Mouse (Mus musculus) midbrain, embryonic 10.5 days (tissue): ENCODE data around the gene Prkca. TPM values are rescaled to one million over a fixed set of nuclear protein-coding genes. Genes with fewer than 3 reads are reported as not detected.
A peak's percentile ranks its signal among the peaks of the same experiment; 100 is the strongest.

Experiments used
- DNase-seq: peaks from one replicate; pipeline ENCODE4 v3.0.0-alpha.2; 2017; ENCODE audit warnings: low spot score
- H3K27ac ChIP-seq: fragments of 300-500 bp; sonication (generic); replicated peaks from 2 replicates; pipeline ENCODE4 v1.5.1; 2016; ENCODE audit warnings: mild to moderate bottlenecking
- H3K27me3 ChIP-seq: fragments of 300-500 bp; sonication (generic); 2 replicates; pipeline ENCODE4 v1.6.1; 2016; ENCODE audit warnings: low read depth, mild to moderate bottlenecking; ENCODE audit not compliant: poor library complexity, severe bottlenecking
- H3K36me3 ChIP-seq: fragments of 300-500 bp; sonication (generic); 2 replicates; pipeline ENCODE4 v1.6.1; 2016; ENCODE audit warnings: mild to moderate bottlenecking, moderate library complexity
- H3K4me1 ChIP-seq: fragments of 300-500 bp; sonication (generic); 2 replicates; pipeline ENCODE4 v1.6.1; 2016
- H3K4me3 ChIP-seq: fragments of 300-500 bp; sonication (generic); 2 replicates; pipeline ENCODE4 v1.5.1; 2016; ENCODE audit warnings: mild to moderate bottlenecking, moderate library complexity
- H3K9me3 ChIP-seq: fragments of 300-500 bp; sonication (generic); replicated peaks from 2 replicates; pipeline ENCODE4 v1.6.1; 2016; ENCODE audit warnings: mild to moderate bottlenecking
- WGBS: fragments of 180-500 bp; shearing (Covaris S2); methylation state at CpG from one replicate; pipeline ENCODE4 v1.1.7; 2016; 5-methylcytosine and 5-hydroxymethylcytosine counted together
- polyA plus RNA-seq: library from polyadenylated mRNA; unstranded; fragments of >200 nt; fragmentation: Nextera tagmentation; extraction: Ambion mirVana; gene quantifications from 2 replicates; pipeline ENCODE4 v1.2.1, GENCODE M21; 2016

Gene Prkca
- polyA plus RNA-seq, 1 experiment from 2014 or later = 2.5 TPM

DNA sequence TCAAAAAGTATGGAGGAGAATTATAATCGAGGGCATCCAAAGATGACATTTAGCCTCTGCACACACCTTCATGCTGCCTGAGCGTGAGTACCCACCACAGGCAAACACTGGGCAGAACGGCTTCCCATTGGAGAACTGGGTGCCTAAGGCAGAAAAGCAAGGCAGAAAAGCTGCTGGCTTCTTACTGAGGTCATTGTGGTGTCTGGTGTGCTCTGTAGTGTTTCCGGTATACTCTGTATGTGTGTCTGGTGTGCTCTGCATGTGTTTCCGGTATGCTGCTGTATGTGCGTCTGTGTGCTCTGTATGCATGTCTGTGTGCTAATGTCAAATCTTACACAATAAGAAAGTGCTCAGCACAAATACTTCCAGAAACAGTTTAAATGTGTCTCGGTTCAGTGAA, 127.7 kb downstream of the Prkca start:
- Histone ChIP-seq H3K4me3 (no peak overlapping the region), H3K4me1 (peaks cover 15% of the 10 kb centered on the region), H3K27ac (0 out of 2 replicates have a peak overlapping the region, but pooled peaks have one; percentile 28), H3K27me3 (peaks cover 11% of the 10 kb centered on the region; the same call in 1 of the 2 replicates), H3K9me3 (no peaks in the 10 kb centered on the region), H3K36me3 (no peaks in the 10 kb centered on the region)
- no peak for DNase-seq
- 85% methylated on average over 7 of the region's 7 CpGs for WGBS

DNA sequence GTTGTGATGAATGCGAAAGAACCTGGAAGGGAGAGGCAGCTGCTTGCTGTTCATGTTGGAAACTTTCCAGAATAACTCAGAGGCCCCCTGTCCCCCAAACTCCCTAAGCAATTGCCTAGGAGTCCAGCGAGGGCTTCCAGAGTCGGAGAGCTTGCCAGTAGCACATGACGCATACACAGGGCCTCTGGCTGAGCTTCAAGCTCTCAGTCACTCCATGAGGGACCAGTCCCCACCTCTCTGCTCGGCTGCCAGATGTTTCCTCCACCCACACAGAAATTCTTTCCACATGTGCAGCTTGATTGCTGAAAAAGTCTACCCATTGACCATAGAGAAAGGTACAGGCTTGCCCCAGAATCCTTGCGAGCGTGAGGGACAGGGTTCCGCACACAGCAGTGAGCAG, 128.3 kb downstream of the Prkca start:
- DNase-seq = no peak
- peaks cover 9% of the 10 kb centered on the region; the same call in 1 of the 2 replicates for H3K27me3 ChIP-seq
- 79% methylated on average over 8 of the region's 8 CpGs for whole genome bisulfite sequencing

DNA sequence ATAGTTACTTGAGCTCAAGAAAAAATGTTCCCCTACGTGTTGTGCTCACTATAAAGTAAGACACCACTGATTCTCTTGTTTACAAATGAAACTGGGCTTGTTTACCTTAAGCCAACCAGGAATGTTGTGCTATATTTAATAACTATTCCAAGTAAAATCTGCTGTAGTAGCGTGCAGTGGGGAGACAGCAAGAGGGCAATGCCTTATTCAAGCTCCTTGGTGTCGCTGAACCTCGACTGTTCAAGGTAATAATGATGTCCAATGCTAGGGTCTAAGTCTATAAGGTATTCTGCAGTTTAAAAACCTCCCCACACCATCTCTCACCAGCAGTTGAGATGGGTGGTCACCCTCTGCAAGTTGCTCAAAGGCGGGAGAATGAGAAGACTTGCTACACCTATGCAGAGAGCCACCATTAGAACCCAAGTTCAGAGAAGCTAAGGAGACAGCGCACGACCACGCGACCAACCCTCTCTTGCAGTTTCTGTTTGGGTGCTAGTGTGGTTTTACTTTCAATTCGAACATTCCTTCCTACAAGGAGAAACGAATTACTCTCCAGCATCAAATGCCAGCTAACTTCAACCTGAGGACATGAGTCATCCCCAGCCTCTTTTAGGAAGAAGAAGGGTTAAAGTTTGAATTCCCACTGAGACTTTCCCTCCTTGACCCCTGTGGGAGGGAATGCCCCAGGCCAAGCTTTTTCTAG, 129.1 kb downstream of the Prkca start:
- Histone ChIP-seq H3K36me3 (no peaks in the 10 kb centered on the region), H3K9me3 (no peaks in the 10 kb centered on the region), H3K4me3 (no peak overlapping the region), H3K27me3 (peaks cover 9% of the 10 kb centered on the region; the same call in 1 of the 2 replicates), H3K27ac (no peak overlapping the region), H3K4me1 (peaks cover 15% of the 10 kb centered on the region)
- no peak for DNase-seq
- 83% methylated on average over 11 of the region's 11 CpGs for WGBS

More for the DNA sequence above, 128.3 kb downstream of the Prkca start:
- Histone ChIP-seq H3K36me3 (no peaks in the 10 kb centered on the region), H3K4me3 (no peak overlapping the region), H3K27ac (no peak overlapping the region), H3K4me1 (peaks cover 15% of the 10 kb centered on the region), H3K9me3 (no peaks in the 10 kb centered on the region)

DNA sequence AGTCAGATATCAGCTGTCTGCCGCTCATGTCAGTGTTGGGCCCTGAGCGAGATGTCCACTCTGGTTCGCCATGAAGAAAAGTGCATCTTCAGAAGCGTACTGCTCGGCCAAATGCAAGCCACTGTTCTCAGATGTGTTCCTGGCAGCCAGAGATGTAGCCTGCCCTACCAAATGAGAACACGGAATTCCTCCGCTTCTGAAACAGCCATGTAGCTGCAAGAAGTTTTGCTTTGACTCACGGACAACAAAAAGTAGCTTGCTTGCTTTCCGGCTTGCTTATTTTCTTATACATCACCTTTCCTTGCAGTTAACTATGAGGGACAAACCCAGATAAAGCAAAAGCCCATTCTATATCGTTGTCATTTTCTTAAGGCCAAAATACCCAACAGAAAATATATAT, 129.9 kb downstream of the Prkca start:
- DNase-seq = no peak
- Histone ChIP-seq H3K36me3 (no peaks in the 10 kb centered on the region), H3K27ac (no peak overlapping the region), H3K4me1 (peaks cover 15% of the 10 kb centered on the region), H3K4me3 (no peak overlapping the region), H3K27me3 (peaks cover 9% of the 10 kb centered on the region; the same call in 1 of the 2 replicates), H3K9me3 (no peaks in the 10 kb centered on the region)
- whole genome bisulfite sequencing = 95% methylated on average over 10 of the region's 10 CpGs

DNA sequence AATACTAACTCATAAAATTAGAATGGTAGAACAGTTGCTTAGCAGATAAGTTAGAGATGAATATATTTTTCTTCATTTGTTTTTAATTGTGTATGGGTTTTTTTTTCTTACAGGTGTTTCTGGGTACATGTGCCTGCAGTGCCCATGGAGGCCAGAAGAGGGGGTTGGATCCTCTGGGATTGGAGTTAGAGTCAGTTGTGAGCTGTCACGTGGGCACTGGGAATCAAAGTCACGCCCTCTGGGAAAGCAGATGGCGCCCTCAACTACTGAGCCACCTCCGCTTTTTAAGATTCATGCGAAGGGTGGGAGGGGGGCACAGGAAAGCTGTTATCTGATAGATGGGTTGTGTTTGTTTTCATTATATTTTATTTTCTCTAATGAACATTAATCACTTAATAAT, 131.1 kb downstream of the Prkca start:
- Histone ChIP-seq H3K4me1 (peaks cover 15% of the 10 kb centered on the region), H3K36me3 (no peaks in the 10 kb centered on the region), H3K27me3 (peaks cover 9% of the 10 kb centered on the region; the same call in 1 of the 2 replicates), H3K9me3 (no peaks in the 10 kb centered on the region), H3K27ac (no peak overlapping the region), H3K4me3 (no peak overlapping the region)
- WGBS = 94% methylated on average over 5 of the region's 5 CpGs
- no peak for DNase-seq

DNA sequence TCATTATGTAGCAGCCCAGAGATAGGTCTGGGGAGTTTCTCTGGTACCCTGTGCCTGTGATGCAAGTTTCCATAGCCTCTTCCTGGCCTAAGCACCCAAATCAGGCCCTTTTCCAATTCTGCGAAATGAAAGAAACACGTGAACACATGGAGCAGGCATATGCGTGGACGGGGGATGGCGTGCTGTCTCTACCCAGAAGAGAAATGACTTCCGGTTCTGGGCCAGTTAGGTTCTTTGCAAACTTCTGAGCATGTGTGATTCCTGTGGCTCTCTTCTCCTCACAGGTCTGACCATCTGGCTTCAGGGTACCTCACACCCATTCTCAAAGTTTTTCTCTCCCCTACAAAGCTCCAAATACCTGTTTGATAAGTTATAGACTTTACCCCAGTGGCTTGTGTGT, 131.7 kb downstream of the Prkca start:
- Histone ChIP-seq H3K27ac (no peak overlapping the region), H3K27me3 (peaks cover 9% of the 10 kb centered on the region; the same call in 1 of the 2 replicates), H3K4me1 (peaks cover 15% of the 10 kb centered on the region), H3K36me3 (no peaks in the 10 kb centered on the region), H3K9me3 (no peaks in the 10 kb centered on the region), H3K4me3 (no peak overlapping the region)
- WGBS = 93% methylated on average over 6 of the region's 6 CpGs
- DNase-seq = no peak

DNA sequence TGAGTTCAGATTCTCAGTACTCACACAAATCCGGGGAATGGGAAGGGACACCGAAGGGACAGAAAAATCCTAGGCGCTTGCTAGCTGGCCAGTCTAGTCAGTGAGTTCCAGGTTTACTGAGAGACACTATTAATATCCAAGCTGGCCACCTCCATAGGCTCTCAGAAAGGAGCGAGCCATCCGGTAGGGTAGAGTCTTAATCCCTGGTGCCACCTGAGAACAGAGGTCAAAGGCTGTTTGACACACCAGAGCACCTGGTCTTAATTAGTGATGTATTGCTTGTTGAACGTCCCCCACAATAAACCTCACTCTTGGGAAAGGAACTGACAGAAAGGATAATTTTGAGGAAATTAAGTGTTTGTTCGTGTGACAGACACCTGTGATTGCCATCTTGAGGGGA, 133.0 kb downstream of the Prkca start:
- WGBS = 87% methylated on average over 7 of the region's 7 CpGs
- H3K4me1 ChIP-seq = peaks cover 5% of the 10 kb centered on the region
- no peak overlapping the region for H3K4me3 ChIP-seq

DNA sequence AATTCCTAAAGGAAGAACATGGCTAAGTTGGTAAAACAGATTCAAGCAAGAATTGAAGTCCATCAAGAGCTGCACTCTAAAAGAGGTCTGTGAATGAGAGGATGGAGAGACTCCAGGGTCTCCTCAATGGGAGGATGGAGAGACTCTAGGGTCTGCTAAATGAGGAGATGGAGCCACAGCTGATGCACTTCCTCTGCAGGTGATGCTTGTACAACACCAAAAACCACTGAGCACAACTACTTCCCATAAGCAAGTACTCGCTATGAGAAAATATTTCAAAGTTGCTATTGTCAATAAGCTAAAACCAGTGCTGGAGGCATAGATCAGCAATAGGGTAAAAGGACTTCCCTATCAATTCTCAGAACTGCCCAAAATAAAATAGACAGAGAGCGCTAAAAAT, 137.1 kb downstream of the Prkca start:
- 95% methylated on average over 2 of the region's 2 CpGs for WGBS
- Histone ChIP-seq H3K27ac (no peak overlapping the region), H3K36me3 (no peaks in the 10 kb centered on the region), H3K4me3 (no peak overlapping the region), H3K4me1 (peaks cover 23% of the 10 kb centered on the region), H3K9me3 (no peaks in the 10 kb centered on the region), H3K27me3 (0 out of 2 replicates have a peak, but pooled peaks cover 10% of the 10 kb centered on the region)
- no peak for DNase-seq

More for the DNA sequence above, 133.0 kb downstream of the Prkca start:
- DNase-seq = no peak
- H3K27ac ChIP-seq = no peak overlapping the region
- H3K27me3 ChIP-seq = peaks cover 9% of the 10 kb centered on the region; the same call in 1 of the 2 replicates
- no peaks in the 10 kb centered on the region for H3K9me3 ChIP-seq
- H3K36me3 ChIP-seq = no peaks in the 10 kb centered on the region

DNA sequence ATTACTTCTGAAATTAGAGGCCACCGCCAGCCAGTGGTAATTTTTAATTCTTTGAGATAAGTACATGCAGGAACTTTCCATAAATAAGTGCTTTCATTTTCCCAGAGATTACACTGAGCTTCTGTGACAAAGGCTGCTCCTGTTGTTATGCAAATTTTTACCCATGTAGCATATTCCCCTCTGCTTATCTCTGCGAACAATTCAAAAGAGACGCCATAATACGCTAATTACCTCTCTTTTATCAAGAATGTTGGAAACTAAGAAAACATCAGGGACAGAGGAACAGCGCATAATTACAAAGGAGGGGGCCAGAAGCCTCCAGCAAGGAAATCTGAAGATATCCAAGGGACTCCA, 138.9 kb downstream of the Prkca start:
- no peak for DNase-seq
- Histone ChIP-seq H3K4me1 (peaks cover 32% of the 10 kb centered on the region), H3K9me3 (no peaks in the 10 kb centered on the region), H3K4me3 (no peak overlapping the region), H3K36me3 (no peaks in the 10 kb centered on the region), H3K27me3 (0 out of 2 replicates have a peak, but pooled peaks cover 10% of the 10 kb centered on the region), H3K27ac (no peak overlapping the region)
- 29% methylated on average over 5 of the region's 5 CpGs for WGBS

DNA sequence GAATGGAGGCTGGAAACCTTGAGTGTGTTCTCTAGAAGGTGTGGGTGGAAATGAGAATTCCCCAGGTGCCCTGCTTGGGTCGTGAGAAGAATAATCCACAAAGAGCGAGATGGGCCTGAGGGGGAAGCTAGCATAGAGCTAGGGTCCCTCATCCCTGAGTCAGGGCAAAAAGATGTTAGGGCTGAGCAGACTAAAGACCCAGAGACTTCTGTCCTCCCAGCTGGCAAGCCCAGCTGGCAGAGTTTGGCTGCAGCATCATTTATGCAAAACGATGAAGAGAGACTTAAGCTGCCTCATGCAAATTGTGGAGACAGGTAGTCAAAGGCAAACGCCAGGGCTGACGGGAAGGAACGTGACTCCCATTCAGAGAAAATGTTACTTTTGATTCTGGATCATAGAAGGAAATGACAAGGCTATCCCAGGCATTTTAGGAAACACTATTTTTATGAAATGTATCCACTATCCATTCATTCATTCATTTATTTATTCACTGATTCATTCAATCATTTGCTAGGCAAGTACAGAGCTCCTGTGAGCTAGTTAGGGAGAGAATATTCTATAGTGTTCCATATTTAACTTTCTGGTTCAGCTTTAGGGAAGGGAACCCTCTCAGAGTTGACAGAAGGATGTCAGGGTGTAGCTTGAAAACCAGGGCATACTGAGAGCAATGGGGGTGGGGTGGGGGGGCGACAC, 139.4 kb downstream of the Prkca start:
- H3K9me3 ChIP-seq = no peaks in the 10 kb centered on the region
- peaks cover 32% of the 10 kb centered on the region for H3K4me1 ChIP-seq
- 66% methylated on average over 7 of the region's 7 CpGs for WGBS
- H3K4me3 ChIP-seq = no peak overlapping the region
- DNase-seq = no peak
- H3K36me3 ChIP-seq = no peaks in the 10 kb centered on the region
- 0 out of 2 replicates have a peak, but pooled peaks cover 10% of the 10 kb centered on the region for H3K27me3 ChIP-seq
- no peak overlapping the region for H3K27ac ChIP-seq

DNA sequence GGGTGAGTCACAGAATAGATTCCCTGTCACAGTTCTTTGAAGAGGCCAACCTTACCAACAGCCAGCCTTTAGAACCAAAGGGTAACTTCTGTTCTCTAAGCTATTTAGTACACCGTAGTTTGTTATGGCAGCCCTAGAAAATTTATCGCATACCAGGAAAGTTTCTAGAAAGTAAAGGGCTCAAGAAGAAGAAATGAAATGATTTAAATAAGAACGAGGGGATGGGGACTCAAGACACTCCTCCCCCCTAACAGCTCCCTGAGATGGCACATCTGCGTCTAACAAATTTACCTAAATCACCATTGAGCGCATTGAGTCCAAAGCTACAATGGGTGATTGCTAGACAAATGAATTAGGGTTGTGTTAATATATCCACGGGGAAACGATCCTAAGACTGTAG, 140.9 kb downstream of the Prkca start:
- H3K4me3 ChIP-seq = no peak overlapping the region
- no peaks in the 10 kb centered on the region for H3K36me3 ChIP-seq
- no peak for DNase-seq
- peaks cover 36% of the 10 kb centered on the region for H3K4me1 ChIP-seq
- no peak overlapping the region for H3K27ac ChIP-seq
- H3K9me3 ChIP-seq = no peaks in the 10 kb centered on the region
- H3K27me3 ChIP-seq = 0 out of 2 replicates have a peak, but pooled peaks cover 10% of the 10 kb centered on the region
- WGBS = 94% methylated on average over 7 of the region's 7 CpGs

DNA sequence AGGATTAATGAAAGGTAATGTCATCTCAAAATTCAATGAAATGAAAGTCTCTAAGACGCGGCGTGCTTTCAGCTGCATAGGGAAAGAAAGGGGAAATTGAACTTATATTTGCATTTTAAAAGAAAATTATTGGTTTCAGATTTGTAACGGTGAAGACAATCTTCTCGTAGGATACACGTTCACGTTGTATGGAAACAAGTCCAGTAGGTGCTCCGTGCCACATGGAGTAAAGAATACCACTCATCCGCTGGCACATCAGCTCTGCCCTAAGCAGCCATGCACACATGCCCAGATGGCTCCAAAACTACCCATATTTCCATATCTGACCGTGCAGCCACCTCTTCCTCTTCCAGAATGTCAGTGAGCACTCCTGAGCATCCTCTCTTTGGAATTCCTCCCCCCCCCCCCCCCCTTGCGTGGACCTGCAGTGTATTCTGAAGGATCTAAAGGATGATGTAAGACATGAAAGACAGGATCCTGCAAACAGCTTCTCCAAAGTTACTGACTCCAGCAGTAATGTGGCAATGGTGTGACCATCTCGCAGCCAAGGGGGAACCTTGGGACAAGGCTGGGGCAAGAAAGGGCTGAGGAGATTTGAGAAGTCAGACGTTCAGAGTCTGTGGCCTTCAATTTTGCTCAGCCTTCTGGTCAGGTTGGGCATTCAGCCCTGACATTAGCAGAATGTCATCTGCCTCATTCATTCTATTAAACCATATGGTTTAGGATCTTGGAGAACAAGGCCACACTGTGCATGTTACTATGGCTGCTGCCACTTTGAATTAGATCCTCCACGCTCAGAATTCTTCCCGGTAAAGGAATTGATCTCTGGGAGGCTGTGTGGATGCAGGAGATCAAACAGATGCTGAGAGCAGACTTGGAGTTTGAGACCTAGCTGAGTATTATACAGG, 142.8 kb downstream of the Prkca start:
- no peak overlapping the region for H3K27ac ChIP-seq
- peaks cover 47% of the 10 kb centered on the region for H3K4me1 ChIP-seq
- H3K27me3 ChIP-seq = 0 out of 2 replicates have a peak, but pooled peaks cover 10% of the 10 kb centered on the region
- no peaks in the 10 kb centered on the region for H3K9me3 ChIP-seq
- no peak for DNase-seq
- WGBS = 90% methylated on average over 15 of the region's 15 CpGs
- H3K36me3 ChIP-seq = no peaks in the 10 kb centered on the region
- no peak overlapping the region for H3K4me3 ChIP-seq
